Mouse (Mus musculus) forebrain, postnatal 0 days (tissue): Measurements from ENCODE around the gene Mapk12. TPM values are rescaled to one million over a fixed set of nuclear protein-coding genes. Genes with fewer than 3 reads are reported as not detected.

Experiments used
- ATAC-seq: fragments of 200-750 bp; cut with Nextera tagmentation; 2 replicates; pipeline ENCODE4 v1.8.0; 2017; ENCODE audit warnings: mild to moderate bottlenecking, moderate library complexity
- DNase-seq: peaks from one replicate; pipeline ENCODE4 v3.0.0-alpha.2; 2015
- H3K27ac ChIP-seq: fragments of 300-500 bp; sonication (generic); 2 replicates; pipeline ENCODE4 v1.5.1; 2014; ENCODE audit warnings: low read depth, mild to moderate bottlenecking, antibody characterized with exemption, low read length, moderate library complexity, mixed read lengths
- H3K27me3 ChIP-seq: fragments of 300-500 bp; sonication (generic); 2 replicates; pipeline ENCODE4 v1.6.1; 2014; ENCODE audit warnings: mild to moderate bottlenecking, low read length, mixed read lengths; ENCODE audit not compliant: insufficient read depth
- H3K36me3 ChIP-seq: fragments of 300-500 bp; sonication (generic); 2 replicates; pipeline ENCODE4 v1.6.1; 2014; ENCODE audit warnings: mild to moderate bottlenecking, moderate library complexity; ENCODE audit not compliant: insufficient read depth
- H3K4me1 ChIP-seq: fragments of 300-500 bp; sonication (generic); 2 replicates; pipeline ENCODE4 v1.6.1; 2014; ENCODE audit warnings: antibody characterized with exemption; ENCODE audit not compliant: insufficient read depth
- H3K4me2 ChIP-seq: fragments of 300-500 bp; sonication (generic); 2 replicates; pipeline ENCODE4 v1.6.1; 2014; ENCODE audit warnings: low read depth, mild to moderate bottlenecking, moderate library complexity
- H3K4me3 ChIP-seq: fragments of 300-500 bp; sonication (generic); 2 replicates; pipeline ENCODE4 v1.5.1; 2014; ENCODE audit warnings: low read depth, low read length, mixed read lengths
- H3K9ac ChIP-seq: fragments of 300-500 bp; sonication (generic); 2 replicates; pipeline ENCODE4 v1.6.1; 2014; ENCODE audit warnings: mild to moderate bottlenecking
- H3K9me3 ChIP-seq: fragments of 300-500 bp; sonication (generic); 2 replicates; pipeline ENCODE4 v1.6.1; 2016; ENCODE audit warnings: low read length
- CTCF ChIP-seq: sonication (generic); IDR thresholded peaks from 2 replicates; pipeline ENCODE4 v1.5.1; 2016; ENCODE audit warnings: antibody characterized with exemption, control low read depth, low read depth
- WGBS: fragments of 180-500 bp; shearing (Covaris S2); extraction: QIAGEN DNeasy Blood & Tissue Kit; methylation state at CpG from one replicate; pipeline ENCODE4 v1.1.7; 2014; 5-methylcytosine and 5-hydroxymethylcytosine counted together
- polyA plus RNA-seq: library from polyadenylated mRNA; unstranded; fragments of >200 nt; fragmentation: Nextera tagmentation; extraction: Ambion mirVana; gene quantifications from 2 replicates; pipeline ENCODE4 v1.2.1, GENCODE M21; 2015
- total RNA-seq: library from RNA; depleted of rRNA; stranded (reverse); fragments of >200 nt; gene quantifications from 2 replicates; pipeline ENCODE4 v1.2.3, GENCODE M21; 2014

Gene Mapk12
- total and polyA plus RNA-seq, 2 experiments from 2014 or later: 2.0 to 3.4 TPM

DNA sequence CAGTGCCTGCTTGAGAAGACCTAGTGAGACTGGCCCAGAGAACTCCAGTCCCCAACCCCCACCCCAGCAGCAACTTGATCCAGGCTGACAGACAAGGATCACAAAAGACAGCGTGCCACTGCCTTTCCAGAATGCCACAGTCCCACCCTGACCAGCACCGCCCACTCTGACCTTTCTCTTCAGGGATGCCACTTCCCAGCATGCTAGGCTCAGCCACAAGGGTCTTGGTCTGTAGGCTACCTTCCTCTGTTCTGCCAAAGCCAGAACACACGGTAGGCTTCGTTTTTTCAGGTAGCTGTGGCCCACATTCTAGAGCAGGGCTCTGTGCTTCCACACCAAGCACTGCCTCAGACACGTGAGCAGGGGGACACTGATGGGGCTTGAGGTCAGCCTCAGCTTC lies 37.9 kb downstream of the Mapk12 start:
- H3K4me1 ChIP-seq: no peaks in the 10 kb centered on the region
- WGBS: 64% methylated on average over 5 of the region's 5 CpGs

GRCm38 (mm10) chr15:89100823-89101222 lies 39.7 kb downstream of the Mapk12 start:
- no peak for TF ChIP-seq CTCF
- Histone ChIP-seq H3K27me3 (no peaks in the 10 kb centered on the region), H3K4me1 (no peaks in the 10 kb centered on the region), H3K27ac (no peak overlapping the region), H3K9me3 (no peaks in the 10 kb centered on the region), H3K4me2 (no peak overlapping the region), H3K36me3 (peaks cover 95% of the 10 kb centered on the region), H3K9ac (no peak overlapping the region), H3K4me3 (no peak overlapping the region)
- WGBS: 95% methylated on average over 12 of the region's 12 CpGs
- no peak for ATAC-seq
- no peak for DNase-seq

More for the DNA sequence above, 37.9 kb downstream of the Mapk12 start:
- no peak for DNase-seq
- no peak for TF ChIP-seq CTCF
- Histone ChIP-seq H3K27ac (no peak overlapping the region), H3K27me3 (no peaks in the 10 kb centered on the region), H3K4me3 (no peak overlapping the region), H3K36me3 (peaks cover 92% of the 10 kb centered on the region), H3K9ac (no peak overlapping the region), H3K9me3 (no peaks in the 10 kb centered on the region), H3K4me2 (no peak overlapping the region)
- ATAC-seq: no peak

- TF ChIP-seq CTCF: no peak
- Histone ChIP-seq H3K4me2 (no peak overlapping the region), H3K9ac (no peak overlapping the region), H3K36me3 (peaks cover 95% of the 10 kb centered on the region), H3K27ac (no peak overlapping the region), H3K27me3 (no peaks in the 10 kb centered on the region), H3K9me3 (no peaks in the 10 kb centered on the region), H3K4me3 (no peak overlapping the region), H3K4me1 (no peaks in the 10 kb centered on the region)
- ATAC-seq (no peak), DNase-seq (no peak)
- 89% methylated on average over 7 of the region's 7 CpGs for WGBS
Observed at GRCm38 (mm10) chr15:89098616-89099015, 41.9 kb downstream of the Mapk12 start.

- no peak overlapping the region for H3K4me3 ChIP-seq
- H3K9ac ChIP-seq: no peak overlapping the region
- no peaks in the 10 kb centered on the region for H3K4me1 ChIP-seq
- no peak for TF ChIP-seq CTCF
- no peak overlapping the region for H3K4me2 ChIP-seq
- WGBS: 73% methylated on average over 5 of the region's 5 CpGs
- no peak overlapping the region for H3K27ac ChIP-seq
- ATAC-seq: no peak
- H3K27me3 ChIP-seq: no peaks in the 10 kb centered on the region
- peaks cover 94% of the 10 kb centered on the region for H3K36me3 ChIP-seq
- no peaks in the 10 kb centered on the region for H3K9me3 ChIP-seq
- DNase-seq: no peak
Observed at GRCm38 (mm10) chr15:89097450-89097849, 43.1 kb downstream of the Mapk12 start.

- H3K4me2 ChIP-seq: no peak overlapping the region
- no peaks in the 10 kb centered on the region for H3K9me3 ChIP-seq
- no peak overlapping the region for H3K27ac ChIP-seq
- WGBS: 82% methylated on average over 5 of the region's 5 CpGs
- DNase-seq (no peak), ATAC-seq (no peak)
- H3K4me1 ChIP-seq: peaks cover 8% of the 10 kb centered on the region; the same call in 1 of the 2 replicates
- H3K36me3 ChIP-seq: peaks cover 45% of the 10 kb centered on the region
- no peak overlapping the region for H3K9ac ChIP-seq
- H3K4me3 ChIP-seq: no peak overlapping the region
- no peaks in the 10 kb centered on the region for H3K27me3 ChIP-seq
- TF ChIP-seq CTCF: no peak
Observed at GRCm38 (mm10) chr15:89092181-89092580, 48.3 kb downstream of the Mapk12 start.

- H3K4me2 ChIP-seq: peak overlapping the region; percentile 94; the same call in 1 of the 2 replicates
- WGBS: 85% methylated on average over 4 of the region's 4 CpGs
Observed at GRCm38 (mm10) chr15:89090662-89091061, 49.8 kb downstream of the Mapk12 start.

DNA sequence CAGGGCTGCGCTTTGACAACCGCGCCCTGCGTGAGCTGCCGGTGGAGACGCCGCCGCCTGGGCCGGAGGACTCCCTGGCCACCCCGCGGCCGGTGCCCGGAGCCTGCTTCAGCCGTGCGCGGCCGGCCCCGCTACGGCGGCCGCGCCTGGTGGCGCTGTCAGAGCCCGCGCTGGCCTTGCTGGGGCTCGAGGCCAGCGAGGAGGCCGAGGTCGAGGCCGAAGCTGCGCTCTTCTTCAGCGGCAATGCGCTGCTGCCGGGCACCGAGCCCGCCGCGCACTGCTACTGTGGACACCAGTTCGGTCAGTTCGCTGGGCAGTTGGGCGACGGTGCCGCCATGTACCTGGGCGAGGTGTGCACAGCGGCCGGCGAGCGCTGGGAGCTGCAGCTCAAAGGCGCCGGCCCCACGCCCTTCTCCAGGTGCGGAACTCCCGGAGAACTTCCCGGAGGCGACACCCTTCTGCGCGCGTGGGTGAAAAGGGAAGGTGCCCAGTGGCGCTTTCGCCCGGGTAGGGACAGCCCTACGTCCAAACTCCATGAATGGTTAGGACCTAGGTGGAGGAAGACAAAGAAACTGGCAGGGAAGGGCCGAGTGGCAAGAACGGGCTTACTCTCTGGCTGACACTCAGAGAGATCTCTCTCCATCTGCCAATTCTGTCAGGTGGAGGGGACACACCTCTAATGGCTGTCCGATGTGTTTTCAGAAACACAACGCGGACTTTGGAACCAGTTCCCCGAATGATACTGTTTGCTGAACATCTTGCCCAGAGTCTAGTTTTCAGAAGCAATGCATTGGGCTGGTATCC lies 51.1 kb downstream of the Mapk12 start:
- ATAC-seq: peak; percentile 67
- no peak for TF ChIP-seq CTCF
- H3K9ac ChIP-seq: peak overlapping the region; percentile 88
- H3K27ac ChIP-seq: peak overlapping the region; percentile 84
- peak overlapping the region; percentile 97 for H3K4me3 ChIP-seq
- no peaks in the 10 kb centered on the region for H3K9me3 ChIP-seq
- no peaks in the 10 kb centered on the region for H3K27me3 ChIP-seq
- H3K36me3 ChIP-seq: peaks cover 35% of the 10 kb centered on the region
- WGBS: 2% methylated on average over 68 of the region's 68 CpGs
- DNase-seq: peak; percentile 33
- H3K4me1 ChIP-seq: peaks cover 8% of the 10 kb centered on the region; the same call in 1 of the 2 replicates
- peak overlapping the region; percentile 94 for H3K4me2 ChIP-seq

More at GRCm38 (mm10) chr15:89090662-89091061, 49.8 kb downstream of the Mapk12 start:
- H3K36me3 ChIP-seq: peaks cover 36% of the 10 kb centered on the region
- H3K9me3 ChIP-seq: no peaks in the 10 kb centered on the region
- no peak overlapping the region for H3K4me3 ChIP-seq
- no peak overlapping the region for H3K27ac ChIP-seq
- H3K27me3 ChIP-seq: no peaks in the 10 kb centered on the region
- H3K9ac ChIP-seq: no peak overlapping the region
- peaks cover 8% of the 10 kb centered on the region; the same call in 1 of the 2 replicates for H3K4me1 ChIP-seq
- DNase-seq (no peak), ATAC-seq (no peak)
- TF ChIP-seq CTCF: no peak
